Mouse (Mus musculus) midbrain, postnatal 0 days (tissue): ENCODE results near the gene Il12rb2. TPM values are rescaled to one million over a fixed set of nuclear protein-coding genes. Genes with fewer than 3 reads are reported as not detected.
A peak's percentile ranks its signal among the peaks of the same experiment; 100 is the strongest.

Experiments
- ATAC-seq: fragments of 200-750 bp; cut with Nextera tagmentation; 2 replicates; pipeline ENCODE4 v1.8.0; 2017; ENCODE audit warnings: moderate number of reproducible peaks, mild to moderate bottlenecking, moderate TSS enrichment, moderate library complexity; ENCODE audit not compliant: low FRiP score
- DNase-seq: peaks from one replicate; pipeline ENCODE4 v3.0.0-alpha.2; 2015; ENCODE audit warnings: low spot score
- H3K27ac ChIP-seq: fragments of 300-500 bp; sonication (generic); 2 replicates; pipeline ENCODE4 v1.5.1; 2014; ENCODE audit warnings: low read depth, mild to moderate bottlenecking, low read length, mixed read lengths
- H3K27me3 ChIP-seq: fragments of 300-500 bp; sonication (generic); 2 replicates; pipeline ENCODE4 v1.6.1; 2014; ENCODE audit warnings: low read length, control low read depth, mixed read lengths; ENCODE audit not compliant: insufficient read depth
- H3K36me3 ChIP-seq: fragments of 300-500 bp; sonication (generic); 2 replicates; pipeline ENCODE4 v1.6.1; 2014; ENCODE audit warnings: low read length, control low read depth, mixed read lengths; ENCODE audit not compliant: insufficient read depth
- H3K4me1 ChIP-seq: fragments of 300-500 bp; sonication (generic); 2 replicates; pipeline ENCODE4 v1.6.1; 2014; ENCODE audit warnings: mild to moderate bottlenecking, control low read depth, antibody characterized with exemption, low read length, mixed read lengths; ENCODE audit not compliant: insufficient read depth
- H3K4me2 ChIP-seq: fragments of 300-500 bp; sonication (generic); 2 replicates; pipeline ENCODE4 v1.6.1; 2014; ENCODE audit warnings: low read depth, mild to moderate bottlenecking, low read length, mixed read lengths; ENCODE audit not compliant: poor library complexity, severe bottlenecking
- H3K4me3 ChIP-seq: fragments of 300-500 bp; sonication (generic); 2 replicates; pipeline ENCODE4 v1.5.1; 2014; ENCODE audit warnings: low read depth, mild to moderate bottlenecking, low read length, moderate library complexity
- H3K9ac ChIP-seq: fragments of 300-500 bp; sonication (generic); replicated peaks from 2 replicates; pipeline ENCODE4 v1.6.1; 2014; ENCODE audit warnings: mild to moderate bottlenecking, low read length, moderate library complexity, mixed read lengths; ENCODE audit not compliant: poor library complexity, severe bottlenecking
- H3K9me3 ChIP-seq: fragments of 300-500 bp; sonication (generic); 2 replicates; pipeline ENCODE4 v1.6.1; 2016; ENCODE audit warnings: low read length, control low read depth
- CTCF ChIP-seq: IDR thresholded peaks from 2 replicates; pipeline ENCODE4 v1.5.1; 2016; ENCODE audit warnings: antibody characterized with exemption, mild to moderate bottlenecking
- WGBS: fragments of 180-500 bp; shearing (Covaris S2); extraction: QIAGEN DNeasy Blood & Tissue Kit; methylation state at CpG from one replicate; pipeline ENCODE4 v1.1.7; 2014; 5-methylcytosine and 5-hydroxymethylcytosine counted together
- polyA plus RNA-seq: library from polyadenylated mRNA; unstranded; fragments of >200 nt; fragmentation: Nextera tagmentation; extraction: Ambion mirVana; gene quantifications from 2 replicates; pipeline ENCODE4 v1.2.1, GENCODE M21; 2015
- total RNA-seq: library from RNA; depleted of rRNA; stranded (reverse); fragments of >200 nt; gene quantifications from 2 replicates; pipeline ENCODE4 v1.2.3, GENCODE M21; 2014

Gene Il12rb2
- total and polyA plus RNA-seq, 2 experiments from 2014 or later, result 0.07 to 0.22 TPM

DNA sequence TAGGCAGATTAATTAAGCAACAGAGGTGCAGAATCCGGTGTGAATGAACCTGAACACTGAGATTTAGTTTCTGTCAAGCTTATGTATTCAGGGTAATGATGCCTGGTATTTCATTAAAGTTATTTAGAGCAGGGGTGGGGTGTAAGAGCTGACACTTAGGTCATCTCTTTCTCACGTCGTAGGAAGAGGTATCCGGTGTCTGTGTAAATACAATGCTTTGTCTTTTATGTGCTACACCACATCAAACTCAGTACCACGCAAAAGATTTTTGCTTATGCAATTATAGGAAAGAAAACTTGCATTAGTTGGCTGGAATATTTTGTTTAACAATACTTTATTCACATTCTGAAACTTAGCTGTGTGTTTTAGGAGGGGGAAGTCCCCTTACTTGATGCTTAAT is 23.6 kb upstream of the Il12rb2 start:
- WGBS, result 86% methylated on average over 5 of the region's 5 CpGs
- H3K4me2 ChIP-seq, result no peak overlapping the region
- H3K27ac ChIP-seq, result no peak overlapping the region
- DNase-seq (no peak), ATAC-seq (no peak)
- no peak overlapping the region for H3K9ac ChIP-seq
- no peaks in the 10 kb centered on the region for H3K36me3 ChIP-seq
- no peak for TF ChIP-seq CTCF
- H3K27me3 ChIP-seq, result no peaks in the 10 kb centered on the region
- H3K4me1 ChIP-seq, result no peaks in the 10 kb centered on the region
- no peaks in the 10 kb centered on the region for H3K9me3 ChIP-seq
- H3K4me3 ChIP-seq, result no peak overlapping the region

DNA sequence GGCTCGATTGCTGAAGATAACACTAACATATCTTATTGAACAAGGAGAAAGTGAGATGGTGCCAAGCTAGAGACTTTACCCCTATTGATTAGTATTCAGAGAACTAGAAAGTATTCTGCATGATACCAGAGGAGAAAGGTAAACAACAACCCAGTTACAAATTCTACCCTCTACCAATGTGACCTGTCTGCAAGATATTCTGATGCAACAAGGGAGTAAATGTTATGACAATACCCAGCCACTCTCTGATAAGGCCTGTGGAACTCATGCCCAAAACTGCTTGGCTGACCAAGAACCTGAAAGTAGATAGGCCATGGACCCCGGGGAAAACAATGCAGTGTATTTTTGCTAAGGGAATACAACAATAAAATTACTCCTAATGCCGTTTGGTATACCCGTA is 10.2 kb downstream of the Il12rb2 start:
- no peak overlapping the region for H3K9ac ChIP-seq
- H3K4me2 ChIP-seq, result no peak overlapping the region
- H3K36me3 ChIP-seq, result no peaks in the 10 kb centered on the region
- H3K4me1 ChIP-seq, result no peaks in the 10 kb centered on the region
- no peaks in the 10 kb centered on the region for H3K27me3 ChIP-seq
- no peak overlapping the region for H3K4me3 ChIP-seq
- 95% methylated on average over 4 of the region's 4 CpGs for WGBS
- no peak for ATAC-seq
- no peak for DNase-seq
- no peaks in the 10 kb centered on the region for H3K9me3 ChIP-seq
- H3K27ac ChIP-seq, result no peak overlapping the region
- TF ChIP-seq CTCF, result no peak

DNA sequence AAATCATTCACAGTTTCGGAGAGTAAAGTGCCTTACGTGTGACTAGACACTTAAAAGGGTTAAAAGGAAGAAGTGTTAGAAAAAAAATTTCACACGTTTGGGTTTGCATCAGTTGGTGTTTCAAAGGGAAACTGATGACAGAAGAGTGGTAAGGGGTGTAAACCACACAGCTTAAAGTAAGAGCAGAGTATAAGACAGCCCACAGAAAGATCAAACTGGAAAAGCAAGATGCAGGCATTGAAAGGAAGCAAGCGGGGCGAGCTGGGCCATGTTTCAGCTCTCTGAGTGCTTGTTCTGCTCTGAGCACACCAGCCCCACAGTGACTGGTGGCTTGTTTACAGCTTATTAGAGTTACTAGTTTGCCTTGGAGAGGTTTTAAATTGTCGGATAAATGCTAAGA is 27.9 kb downstream of the Il12rb2 start:
- Histone ChIP-seq H3K9ac (no peak overlapping the region), H3K36me3 (no peaks in the 10 kb centered on the region), H3K9me3 (no peaks in the 10 kb centered on the region), H3K4me1 (no peaks in the 10 kb centered on the region), H3K4me2 (no peak overlapping the region), H3K27me3 (no peaks in the 10 kb centered on the region), H3K4me3 (no peak overlapping the region), H3K27ac (no peak overlapping the region)
- 81% methylated on average over 6 of the region's 6 CpGs for WGBS
- TF ChIP-seq CTCF, result no peak
- ATAC-seq (no peak), DNase-seq (no peak)

DNA sequence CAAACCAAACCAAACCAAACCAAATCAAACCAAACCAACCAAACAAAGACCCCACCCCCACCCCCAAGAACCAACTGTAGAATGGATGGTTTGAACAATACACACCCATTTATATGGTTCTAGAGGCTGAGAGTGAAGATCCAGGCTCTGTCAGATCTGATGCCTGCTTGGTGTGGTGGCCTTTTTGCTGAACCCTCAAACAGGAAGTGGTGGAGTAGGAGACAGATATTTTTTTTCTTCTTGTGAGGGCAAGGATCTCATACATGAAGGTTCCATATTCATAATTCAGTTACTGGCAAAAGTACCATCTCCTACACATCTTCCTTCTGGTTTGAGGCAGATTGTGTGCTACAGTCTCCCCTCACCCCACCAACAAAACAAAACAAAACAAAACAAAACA is 36.5 kb downstream of the Il12rb2 start:
- Histone ChIP-seq H3K4me2 (no peak overlapping the region), H3K27me3 (no peaks in the 10 kb centered on the region), H3K4me1 (no peaks in the 10 kb centered on the region), H3K27ac (no peak overlapping the region), H3K4me3 (no peak overlapping the region), H3K9ac (no peak overlapping the region), H3K36me3 (no peaks in the 10 kb centered on the region), H3K9me3 (no peaks in the 10 kb centered on the region)
- ATAC-seq (no peak), DNase-seq (no peak)
- no peak for TF ChIP-seq CTCF

DNA sequence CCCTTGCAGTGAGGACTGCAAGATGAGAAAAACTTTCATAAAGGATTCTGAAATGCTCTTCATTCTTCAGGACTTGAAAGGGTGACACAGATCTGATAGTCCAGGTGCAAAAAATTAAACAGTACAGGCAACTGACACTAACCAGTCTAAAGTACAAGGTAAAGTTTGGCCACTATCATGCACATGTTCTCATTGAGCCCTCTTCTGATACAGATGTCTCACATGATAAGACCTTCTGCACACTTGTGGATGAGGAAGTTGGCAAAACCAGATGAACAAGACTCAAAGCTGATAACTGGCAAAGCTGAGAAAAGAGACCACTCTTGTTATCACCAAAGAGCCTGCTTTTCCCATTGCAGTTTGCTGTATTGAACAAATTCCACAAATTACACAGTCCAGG is 38.0 kb downstream of the Il12rb2 start:
- H3K4me2 ChIP-seq, result no peak overlapping the region
- H3K27me3 ChIP-seq, result no peaks in the 10 kb centered on the region
- TF ChIP-seq CTCF, result no peak
- no peak overlapping the region for H3K4me3 ChIP-seq
- no peaks in the 10 kb centered on the region for H3K9me3 ChIP-seq
- ATAC-seq (no peak), DNase-seq (no peak)
- no peak overlapping the region for H3K9ac ChIP-seq
- no peaks in the 10 kb centered on the region for H3K4me1 ChIP-seq
- H3K27ac ChIP-seq, result no peak overlapping the region
- no peaks in the 10 kb centered on the region for H3K36me3 ChIP-seq

DNA sequence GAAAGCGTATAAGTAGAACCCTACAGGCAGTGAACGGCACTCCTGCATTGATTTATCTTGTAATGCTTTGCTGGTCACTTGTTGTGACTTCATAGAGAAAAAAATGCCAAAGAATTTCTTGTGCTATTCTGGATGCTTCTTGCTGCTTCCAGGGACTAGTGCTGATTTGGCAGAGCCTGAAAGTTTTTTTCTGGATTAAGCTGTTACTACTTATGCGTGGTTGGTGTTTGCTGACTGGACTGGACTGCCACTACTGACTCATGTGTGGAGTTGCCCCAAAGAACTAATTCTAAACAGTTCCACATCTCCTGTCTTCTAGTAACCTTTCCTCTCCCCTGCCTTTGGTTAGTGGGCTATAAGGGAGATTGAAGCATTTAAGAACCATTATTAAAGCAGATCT is 52.2 kb downstream of the Il12rb2 start:
- no peak for DNase-seq
- Histone ChIP-seq H3K36me3 (no peaks in the 10 kb centered on the region), H3K4me3 (no peak overlapping the region), H3K27me3 (no peaks in the 10 kb centered on the region), H3K9me3 (no peaks in the 10 kb centered on the region), H3K4me2 (no peak overlapping the region), H3K27ac (no peak overlapping the region), H3K4me1 (no peaks in the 10 kb centered on the region), H3K9ac (no peak overlapping the region)
- ATAC-seq, result no peak
- TF ChIP-seq CTCF, result no peak
- 83% methylated on average over 3 of the region's 3 CpGs for WGBS

DNA sequence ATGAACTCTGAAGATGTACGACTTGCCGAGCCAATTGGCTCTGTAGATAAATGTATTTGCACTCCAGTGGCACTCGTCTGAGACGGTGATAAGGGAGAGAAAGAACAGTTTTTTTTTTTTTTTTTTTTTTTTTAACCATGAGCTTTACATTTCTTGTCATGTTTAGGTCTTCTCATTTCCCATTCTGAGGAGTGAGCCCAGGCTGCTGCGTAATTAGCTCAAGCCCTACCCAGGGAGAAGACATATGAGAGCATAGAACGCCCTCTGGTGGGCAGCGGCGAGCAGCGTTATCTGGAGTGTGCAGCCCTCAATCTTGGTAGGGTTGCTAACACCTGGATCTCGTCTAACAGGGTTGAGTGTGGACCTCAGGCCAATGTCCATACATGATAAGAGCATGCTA is 57.5 kb downstream of the Il12rb2 start:
- Histone ChIP-seq H3K27me3 (no peaks in the 10 kb centered on the region), H3K9ac (no peak overlapping the region), H3K4me1 (no peaks in the 10 kb centered on the region), H3K9me3 (no peaks in the 10 kb centered on the region), H3K36me3 (no peaks in the 10 kb centered on the region), H3K27ac (no peak overlapping the region), H3K4me2 (no peak overlapping the region), H3K4me3 (no peak overlapping the region)
- TF ChIP-seq CTCF, result peak; percentile 75
- 31% methylated on average over 10 of the region's 10 CpGs for WGBS
- DNase-seq (peak; percentile 64), ATAC-seq (0 out of 2 replicates have a peak, but pooled peaks have one; percentile 54)
